Mouse (Mus musculus) ES-E14 (cell line): ENCODE data around the gene Slc35a3.

Experiments
- CHD2 ChIP-seq: IDR thresholded peaks from 2 replicates; pipeline ENCODE4 v1.6.1; 2014; ENCODE audit warnings: mild to moderate bottlenecking, low read depth, low read length, inconsistent platforms
- HCFC1 ChIP-seq: IDR thresholded peaks from 2 replicates; pipeline ENCODE4 v1.6.1; 2012; ENCODE audit warnings: low read length, inconsistent platforms, borderline replicate concordance; ENCODE audit not compliant: insufficient read depth
- MAFK ChIP-seq: IDR thresholded peaks from 2 replicates; pipeline ENCODE4 v1.6.1; 2014; ENCODE audit warnings: mild to moderate bottlenecking, low read depth, low read length, inconsistent platforms; ENCODE audit not compliant: insufficient read depth
- ZC3H11A ChIP-seq: IDR thresholded peaks from 2 replicates; pipeline ENCODE4 v1.6.1; 2012; ENCODE audit warnings: low read depth, mild to moderate bottlenecking, inconsistent platforms, low read length, borderline replicate concordance
- ZNF384 ChIP-seq: IDR thresholded peaks from 2 replicates; pipeline ENCODE4 v1.6.1; 2012; ENCODE audit warnings: low read depth, low read length, inconsistent platforms

DNA sequence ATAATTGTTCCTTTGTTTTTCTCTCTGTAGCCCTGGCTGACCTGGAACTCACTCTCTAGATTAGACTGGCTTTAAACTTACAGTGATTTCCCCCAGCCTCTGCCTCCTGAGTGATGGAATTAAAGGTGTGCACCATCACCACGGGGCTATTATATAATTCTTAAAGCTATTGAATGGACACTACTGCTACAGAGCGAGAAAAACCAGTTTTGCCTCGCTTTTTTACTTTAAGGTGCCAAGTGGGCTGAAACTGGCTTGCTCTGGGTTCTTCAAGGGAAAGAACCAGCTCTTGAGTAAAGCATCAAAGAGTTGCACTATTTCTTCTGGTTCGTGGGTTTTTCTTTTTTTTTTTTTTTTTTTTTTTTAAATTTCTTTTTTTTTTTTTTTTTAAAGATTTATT lies 10.3 kb upstream of the Slc35a3 start:
- TF ChIP-seq CHD2 (no peak), ZNF384 (no peak), ZC3H11A (no peak), MAFK (no peak), HCFC1 (no peak)
